Comparison of ENCODE assay signal across 9 mouse cellular contexts in the genomic region with DNA sequence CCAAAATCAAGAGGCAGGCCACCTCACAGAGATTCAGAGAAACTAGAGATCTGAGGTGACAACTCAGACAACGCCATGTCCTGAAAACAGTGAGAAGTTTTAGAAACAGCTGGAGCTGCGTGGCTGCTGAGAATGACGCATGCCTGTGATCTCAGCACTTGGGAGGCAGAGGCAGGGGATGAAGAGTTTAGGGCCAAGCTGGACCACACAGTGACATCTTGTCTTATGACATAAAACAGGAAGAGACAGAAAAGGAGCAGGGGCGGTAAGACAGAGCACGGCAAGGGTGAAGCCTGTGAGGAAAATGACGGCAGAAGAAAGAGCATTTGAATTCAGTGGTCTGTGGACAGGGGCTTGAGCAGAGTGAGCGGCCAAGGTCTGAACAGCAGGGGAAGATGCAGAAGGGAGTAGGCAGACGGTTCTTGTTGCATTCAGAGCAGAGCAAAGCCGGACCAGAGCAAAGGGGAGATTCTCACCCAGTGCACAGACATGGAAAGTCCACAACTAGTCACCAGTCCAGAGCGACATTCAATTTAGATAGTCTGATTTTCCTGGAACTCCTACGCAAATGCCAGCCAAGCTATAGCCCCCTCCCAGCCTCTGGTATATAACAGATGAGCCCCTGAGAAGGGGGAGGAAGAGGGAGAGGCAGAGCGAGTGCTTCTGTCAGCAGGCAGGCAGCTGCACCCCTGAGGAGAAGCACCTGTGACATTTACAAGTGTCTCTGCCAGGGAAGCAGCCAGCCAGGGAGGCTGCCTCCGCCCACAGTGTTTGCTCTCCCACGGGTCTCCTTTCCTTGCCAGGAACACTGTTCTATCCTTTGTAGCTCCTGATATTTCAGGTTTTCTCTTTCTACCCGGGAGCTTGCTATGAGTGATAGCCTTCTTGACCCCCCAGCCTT. TPM values are rescaled to one million over a fixed set of nuclear protein-coding genes. Genes with fewer than 3 reads are reported as not detected.
DNase-seq lines count a peak whose midpoint lies in the region; ATAC-seq lines count a peak whose summit lies in the region.
"Had no signal": no experiment of that assay in that cellular context is flagged by ENCODE, and none has a peak within 500 bp of the region (broad histone marks: within the 10 kb centered on the region; RNA-seq: fewer than 3 reads in every experiment).

No protein-coding gene starts in this region.

- no peaks in the 10 kb centered on the region for H3K36me3 ChIP-seq in kidney, embryonic 16.5 days (ENCODE audit: insufficient read depth, low read length)
- no peaks in the 10 kb centered on the region for H3K36me3 ChIP-seq in limb, embryonic 13.5 days
- H3K36me3 ChIP-seq: neural tube, embryonic 12.5 days had no signal

- H3K9me3 ChIP-seq in kidney, embryonic 16.5 days (ENCODE audit: low read length), result no peaks in the 10 kb centered on the region
- H3K9me3 ChIP-seq in limb, embryonic 13.5 days, result no peaks in the 10 kb centered on the region
- H3K9me3 ChIP-seq: neural tube, embryonic 12.5 days had no signal

- H3K27ac ChIP-seq in kidney, embryonic 16.5 days (ENCODE audit: low read length), result peak overlapping the region; percentile 65
- peak overlapping the region; percentile 48; the same call in 1 of the 2 replicates for H3K27ac ChIP-seq in limb, embryonic 13.5 days
- H3K27ac ChIP-seq: neural tube, embryonic 12.5 days had no signal

- H3K27me3 ChIP-seq in kidney, embryonic 16.5 days (ENCODE audit: insufficient read depth, low read length), result no peaks in the 10 kb centered on the region
- H3K27me3 ChIP-seq in limb, embryonic 13.5 days, result no peaks in the 10 kb centered on the region
- H3K27me3 ChIP-seq: neural tube, embryonic 12.5 days had no signal

- H3K9ac ChIP-seq in kidney, embryonic 16.5 days (replicated peaks; ENCODE audit: low read length), result no peak overlapping the region
- H3K9ac ChIP-seq in limb, embryonic 13.5 days, result no peak overlapping the region
- H3K9ac ChIP-seq: neural tube, embryonic 12.5 days had no signal

- peaks cover 23% of the 10 kb centered on the region for H3K4me1 ChIP-seq in kidney, embryonic 16.5 days (ENCODE audit: insufficient read depth, low read length)
- peaks cover 12% of the 10 kb centered on the region for H3K4me1 ChIP-seq in limb, embryonic 13.5 days

- peak overlapping the region; percentile 14; the same call in 1 of the 2 replicates for H3K4me2 ChIP-seq in kidney, embryonic 16.5 days (replicated peaks; ENCODE audit: low read depth, low read length)
- H3K4me2 ChIP-seq in limb, embryonic 13.5 days (replicated peaks), result no peak overlapping the region
- H3K4me2 ChIP-seq: neural tube, embryonic 12.5 days had no signal

- peak; percentile 43 for DNase-seq in adrenal gland, postnatal 10 days
- no peak for DNase-seq in adrenal gland, postnatal 4 days (ENCODE audit: low spot score in 2 of 2)
- DNase-seq in right cerebral cortex, adult 18-20 months, result peak; percentile 86
- DNase-seq in right cerebral cortex, postnatal 4 days, result no peak
- no peak for DNase-seq in urinary bladder, postnatal 25 days (ENCODE audit: low spot score)

- WGBS in kidney, embryonic 16.5 days, result 25% methylated on average over 15 of the region's 15 CpGs
- 34% methylated on average over 15 of the region's 15 CpGs for WGBS in limb, embryonic 13.5 days

- H3K4me3 ChIP-seq in kidney, embryonic 16.5 days (ENCODE audit: low read length), result no peak overlapping the region
- H3K4me3 ChIP-seq in limb, embryonic 13.5 days, result no peak overlapping the region
- H3K4me3 ChIP-seq: neural tube, embryonic 12.5 days had no signal

- ATAC-seq in kidney, embryonic 16.5 days (ENCODE audit: low FRiP score, low TSS enrichment), result peak; percentile 81
- peak; percentile 36 for ATAC-seq in limb, embryonic 13.5 days (ENCODE audit: low FRiP score, low read depth)
- no peak for ATAC-seq in erythroblast, adult 5-6 weeks (replicated peaks; ENCODE audit: low FRiP score, poor library complexity, severe bottlenecking)

RNA-seq across cellular contexts. Expression of a gene that starts 19.6 kb away (rescaled TPM):
- total RNA-seq in adrenal gland, postnatal 10 days (2021), result under 1 TPM; 0.42 to 0.78 TPM
- 10 to 100 TPM in 1 of 2 experiments, 1 to 10 TPM in 1; 1.9 to 21.5 TPM for total RNA-seq in adrenal gland, postnatal 4 days (2021)
- 27.7 and 30.7 TPM in 2 replicates for polyA plus RNA-seq in kidney, embryonic 16.5 days (2015; fragmentation: Nextera tagmentation; extraction: Ambion mirVana)
- 17.6 and 21.9 TPM in 2 replicates for polyA plus RNA-seq in limb, embryonic 13.5 days (2015; fragmentation: Nextera tagmentation; extraction: Ambion mirVana)
- 1.5 and 4.6 TPM in 2 replicates for total RNA-seq in erythroblast, adult 5-6 weeks (2015; ENCODE audit: low replicate concordance)
- total RNA-seq in erythroblast, adult 5-6 weeks (2017; ENCODE audit: low replicate concordance), result not detected in 2 replicates

Comparison
In these comparisons a context has a peak if more than half of its experiments do, and no peak if none do; other contexts are left out.
1. DNase-seq: peak in adrenal gland, postnatal 10 days (single experiment) and right cerebral cortex, adult 18-20 months (single experiment); none in adrenal gland, postnatal 4 days (0 of 2), right cerebral cortex, postnatal 4 days (single experiment) and urinary bladder, postnatal 25 days (single experiment).